Mouse (Mus musculus) cerebellum, postnatal 4 days (tissue): ENCODE measurements at regions not wholly inside any gene's neighbourhood (a gene's known extent, or its start where the extent isn't known, plus 50 kb on each side); places are given as distances from the start of the nearest gene placed in this dataset.

ENCODE experiments used
- DNase-seq, 2 experiments: peaks; one replicate each; pipeline ENCODE4 v3.0.0; 2022; ENCODE audit warnings: low spot score in 2 of 2, mixed read lengths in 1 of 2

GRCm38 (mm10) chr1:190307751-190308150, 137.2 kb upstream of the Prox1 start:
- no peak for DNase-seq

- DNase-seq: no peak
These were observed 127.3 kb upstream of the Prox1 start for GRCm38 (mm10) chr1:190297666-190298327.

- no peak for DNase-seq
These were observed 119.5 kb upstream of the Prox1 start for GRCm38 (mm10) chr1:190290061-190290460.

GRCm38 (mm10) chr1:190286481-190287145, 116.1 kb upstream of the Prox1 start:
- no peak for DNase-seq

- DNase-seq: no peak
These were observed 115.1 kb upstream of the Prox1 start for GRCm38 (mm10) chr1:190285636-190286035.

GRCm38 (mm10) chr1:190285049-190285448, 114.5 kb upstream of the Prox1 start:
- no peak for DNase-seq

GRCm38 (mm10) chr1:190284138-190284537, 113.6 kb upstream of the Prox1 start:
- no peak for DNase-seq

GRCm38 (mm10) chr1:190280081-190280858, 109.8 kb upstream of the Prox1 start:
- no peak for DNase-seq

GRCm38 (mm10) chr1:190274911-190275310, 104.4 kb upstream of the Prox1 start:
- no peak for DNase-seq

- no peak for DNase-seq
These were observed 100.4 kb upstream of the Prox1 start for GRCm38 (mm10) chr1:190270784-190271385.

- no peak for DNase-seq
These were observed 98.7 kb upstream of the Prox1 start for GRCm38 (mm10) chr1:190269181-190269580.

- DNase-seq: no peak
These were observed 94.7 kb upstream of the Prox1 start for GRCm38 (mm10) chr1:190265085-190265780.

GRCm38 (mm10) chr1:190264501-190264900, 94.0 kb upstream of the Prox1 start:
- DNase-seq: no peak

GRCm38 (mm10) chr1:190263620-190264019, 93.1 kb upstream of the Prox1 start:
- no peak for DNase-seq

GRCm38 (mm10) chr1:190259576-190259975, 89.1 kb upstream of the Prox1 start:
- peak in 1 of 2 experiments; percentile 58 for DNase-seq

GRCm38 (mm10) chr1:190250574-190251246, 80.2 kb upstream of the Prox1 start:
- DNase-seq: no peak

GRCm38 (mm10) chr1:190242526-190242925, 72.0 kb upstream of the Prox1 start:
- DNase-seq: no peak

- no peak for DNase-seq
These were observed 69.3 kb upstream of the Prox1 start for GRCm38 (mm10) chr1:190239796-190240195.

GRCm38 (mm10) chr1:190230866-190231265, 60.4 kb upstream of the Prox1 start:
- no peak for DNase-seq

GRCm38 (mm10) chr1:190220417-190220816, 49.9 kb upstream of the Prox1 start:
- DNase-seq: no peak
